Mouse (Mus musculus): Measurements from ENCODE around the gene Kremen1. TPM values are rescaled to one million over a fixed set of nuclear protein-coding genes. Genes with fewer than 3 reads are reported as not detected.

Kremen1 gene
- polyA plus RNA-seq, 1 experiment from 2014 or later = 9.1 TPM

DNA sequence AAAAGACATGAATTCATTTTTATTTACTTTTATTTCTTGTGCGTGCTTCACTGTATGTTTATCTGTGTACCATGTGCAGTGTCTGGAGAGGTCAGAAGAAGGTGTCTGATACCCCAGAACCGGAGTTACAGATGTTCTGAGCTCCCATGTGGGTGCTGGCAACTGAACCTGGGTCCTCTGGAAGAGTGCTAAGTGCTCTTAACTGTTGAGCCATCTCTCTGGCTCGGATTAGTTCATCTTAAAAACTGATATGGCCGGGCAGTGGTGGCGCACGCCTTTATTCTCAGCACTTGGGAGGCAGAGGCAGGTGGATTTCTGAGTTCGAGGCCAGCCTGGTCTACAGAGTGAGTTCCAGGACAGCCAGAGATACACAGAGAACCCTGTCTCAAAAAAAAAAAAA, 18.1 kb downstream of the Kremen1 start:
- 94% methylated on average over 7 of the region's 7 CpGs for WGBS
- H3K4me1 ChIP-seq (ENCODE audit: control insufficient read depth, insufficient read depth, low read length) = peaks cover 31% of the 10 kb centered on the region
- ATAC-seq = no peak

DNA sequence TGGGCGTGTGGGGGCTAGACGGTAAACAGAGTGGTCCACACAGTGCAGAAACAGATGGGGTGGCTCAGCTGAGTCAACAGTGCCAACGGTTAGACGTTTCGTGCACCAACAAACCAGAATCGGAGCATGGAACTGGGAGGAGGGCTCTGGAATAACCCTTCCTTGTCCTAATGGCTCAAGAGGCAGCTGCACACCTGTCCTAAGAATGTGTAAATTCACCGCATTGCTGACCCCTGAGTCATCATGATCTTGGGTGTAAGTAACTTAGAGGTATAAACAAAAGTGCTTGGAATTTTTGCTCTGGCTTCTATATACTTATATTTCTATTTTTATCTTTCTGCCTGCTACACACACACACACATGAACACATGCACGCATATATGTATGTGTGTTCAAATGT, 19.2 kb downstream of the Kremen1 start:
- Histone ChIP-seq H3K36me3 (ENCODE audit: control insufficient read depth, insufficient read depth, low read length) (peaks cover 2% of the 10 kb centered on the region; the same call in 1 of the 2 replicates), H3K9ac (ENCODE audit: low read depth, low read length) (no peak overlapping the region), H3K4me3 (ENCODE audit: low read length) (no peak overlapping the region), H3K4me1 (ENCODE audit: control insufficient read depth, insufficient read depth, low read length) (peaks cover 31% of the 10 kb centered on the region), H3K9me3 (ENCODE audit: control insufficient read depth, low read length) (no peaks in the 10 kb centered on the region), H3K27me3 (replicated peaks; ENCODE audit: control insufficient read depth, insufficient read depth, low read length) (no peaks in the 10 kb centered on the region), H3K4me2 (ENCODE audit: low read depth, low read length) (no peak overlapping the region), H3K27ac (ENCODE audit: low read length) (no peak overlapping the region)
- WGBS = 59% methylated on average over 8 of the region's 8 CpGs
- no peak for ATAC-seq

More for the DNA sequence above, 18.1 kb downstream of the Kremen1 start:
- Histone ChIP-seq H3K27ac (ENCODE audit: low read length) (no peak overlapping the region), H3K27me3 (replicated peaks; ENCODE audit: control insufficient read depth, insufficient read depth, low read length) (no peaks in the 10 kb centered on the region), H3K9ac (ENCODE audit: low read depth, low read length) (no peak overlapping the region), H3K4me3 (ENCODE audit: low read length) (no peak overlapping the region), H3K36me3 (ENCODE audit: control insufficient read depth, insufficient read depth, low read length) (no peaks in the 10 kb centered on the region), H3K9me3 (ENCODE audit: control insufficient read depth, low read length) (no peaks in the 10 kb centered on the region), H3K4me2 (ENCODE audit: low read depth, low read length) (no peak overlapping the region)

DNA sequence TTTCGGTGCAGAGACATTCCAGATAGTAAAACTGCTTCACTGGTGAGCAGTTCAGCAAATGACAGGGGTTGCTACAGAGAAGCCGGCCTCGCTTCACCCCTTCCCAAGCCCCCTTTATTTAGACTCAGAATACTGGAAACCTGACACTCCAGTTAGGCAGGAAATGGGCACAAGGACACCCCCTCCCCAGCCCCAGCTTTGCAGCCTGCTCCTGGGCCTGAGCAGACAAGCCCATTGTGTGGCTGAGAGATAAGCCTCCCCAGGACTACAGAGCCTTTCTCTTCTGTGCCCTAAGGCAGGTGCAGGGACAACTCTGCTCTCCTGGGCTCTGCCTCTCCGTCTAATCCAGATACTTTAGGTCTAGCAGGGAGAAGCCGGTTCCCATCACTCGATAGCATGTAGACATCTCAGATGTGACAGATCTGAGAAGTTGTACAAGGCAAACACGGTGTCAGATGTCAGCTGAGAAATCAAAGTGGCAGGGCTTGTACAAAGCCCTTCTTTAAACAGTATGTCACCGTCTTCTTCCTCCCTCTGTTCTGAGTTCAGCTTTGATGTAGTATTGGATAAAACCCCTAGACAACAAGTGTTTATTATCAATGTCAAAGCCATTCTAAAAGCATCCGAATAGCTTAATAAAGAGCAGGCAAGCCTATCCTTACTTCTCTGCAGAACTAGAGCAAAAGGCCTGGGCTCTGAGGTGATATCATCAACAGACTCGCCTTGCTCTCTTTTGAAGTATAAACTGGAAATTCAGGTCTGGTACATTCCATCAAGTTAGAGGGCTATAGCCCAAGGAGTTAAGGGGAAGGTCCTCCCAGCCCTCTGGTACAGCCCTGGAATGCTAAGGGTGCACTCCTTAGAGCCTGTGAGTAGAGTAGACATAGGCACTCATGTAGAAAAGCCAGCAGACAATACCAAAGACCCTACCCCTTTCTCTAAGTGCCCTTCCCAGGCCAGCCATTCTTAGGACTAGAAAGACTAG, 21.4 kb downstream of the Kremen1 start:
- Histone ChIP-seq H3K4me3 (ENCODE audit: low read length) (no peak overlapping the region), H3K27me3 (replicated peaks; ENCODE audit: control insufficient read depth, insufficient read depth, low read length) (no peaks in the 10 kb centered on the region), H3K27ac (ENCODE audit: low read length) (peak overlapping the region; percentile 16; the same call in 1 of the 2 replicates), H3K9me3 (ENCODE audit: control insufficient read depth, low read length) (no peaks in the 10 kb centered on the region), H3K36me3 (ENCODE audit: control insufficient read depth, insufficient read depth, low read length) (peaks cover 3% of the 10 kb centered on the region; the same call in 1 of the 2 replicates), H3K9ac (ENCODE audit: low read depth, low read length) (no peak overlapping the region), H3K4me2 (ENCODE audit: low read depth, low read length) (no peak overlapping the region), H3K4me1 (ENCODE audit: control insufficient read depth, insufficient read depth, low read length) (peaks cover 27% of the 10 kb centered on the region)
- ATAC-seq = peak; percentile 47
- whole genome bisulfite sequencing = 13% methylated on average over 10 of the region's 10 CpGs

DNA sequence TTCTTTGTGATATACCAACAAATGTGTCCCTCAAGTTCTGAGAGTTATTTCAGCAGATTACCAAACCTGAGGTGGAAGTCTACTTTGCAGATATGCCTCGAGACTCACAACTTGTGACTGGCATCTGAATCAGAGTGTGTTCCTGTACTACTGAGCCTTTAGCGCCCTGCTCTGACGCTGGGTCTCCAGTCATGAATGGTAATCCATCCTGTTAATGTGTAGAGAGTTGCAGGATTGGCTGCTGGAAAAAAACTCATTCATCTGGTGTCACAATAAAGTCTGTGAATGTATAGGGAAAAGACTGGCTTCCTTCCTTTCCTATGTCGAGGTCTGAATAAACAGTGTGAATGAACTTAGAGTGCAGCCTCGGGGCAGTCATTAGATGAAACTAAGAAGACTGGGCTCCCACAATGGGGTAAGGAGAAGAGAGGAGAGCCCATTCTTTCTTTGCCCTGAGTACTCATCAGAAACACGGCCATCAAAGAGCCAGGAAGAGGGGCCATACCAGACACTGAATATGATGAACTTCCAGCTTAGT, 41.4 kb downstream of the Kremen1 start:
- no peak overlapping the region for H3K4me3 ChIP-seq (ENCODE audit: low read length)
- 36% methylated on average over 6 of the region's 6 CpGs for WGBS
- H3K27ac ChIP-seq (ENCODE audit: low read length) = no peak overlapping the region
- H3K4me1 ChIP-seq (ENCODE audit: control insufficient read depth, insufficient read depth, low read length) = 0 out of 2 replicates have a peak, but pooled peaks cover 3% of the 10 kb centered on the region
- H3K9ac ChIP-seq (ENCODE audit: low read depth, low read length) = no peak overlapping the region
- H3K27me3 ChIP-seq (replicated peaks; ENCODE audit: control insufficient read depth, insufficient read depth, low read length) = no peaks in the 10 kb centered on the region
- no peak for ATAC-seq
- no peaks in the 10 kb centered on the region for H3K36me3 ChIP-seq (ENCODE audit: control insufficient read depth, insufficient read depth, low read length)
- H3K4me2 ChIP-seq (ENCODE audit: low read depth, low read length) = no peak overlapping the region
- H3K9me3 ChIP-seq (ENCODE audit: control insufficient read depth, low read length) = no peaks in the 10 kb centered on the region

DNA sequence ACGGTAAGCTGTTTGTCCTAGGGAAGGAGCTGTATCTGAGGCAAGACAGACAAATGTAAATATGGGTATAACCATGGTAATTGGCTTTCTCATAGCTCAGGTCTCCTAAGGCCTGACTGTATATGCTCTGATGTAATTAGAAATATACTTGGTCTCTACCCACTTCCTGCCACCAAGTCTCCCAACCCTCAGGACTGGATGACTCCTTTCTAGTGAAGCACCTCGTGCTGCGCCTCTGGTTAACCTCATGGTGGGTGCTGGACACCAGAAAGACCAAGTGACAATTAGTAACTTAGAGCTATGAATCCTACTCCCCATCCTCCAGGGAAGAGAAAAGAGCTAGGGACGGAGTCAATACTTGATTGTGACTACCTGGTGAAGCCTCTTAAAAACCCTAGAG, 42.0 kb downstream of the Kremen1 start:
- H3K27ac ChIP-seq (ENCODE audit: low read length) = no peak overlapping the region
- H3K27me3 ChIP-seq (replicated peaks; ENCODE audit: control insufficient read depth, insufficient read depth, low read length) = no peaks in the 10 kb centered on the region
- WGBS = 80% methylated on average over 4 of the region's 4 CpGs
- H3K36me3 ChIP-seq (ENCODE audit: control insufficient read depth, insufficient read depth, low read length) = no peaks in the 10 kb centered on the region
- H3K4me3 ChIP-seq (ENCODE audit: low read length) = no peak overlapping the region
- no peak overlapping the region for H3K9ac ChIP-seq (ENCODE audit: low read depth, low read length)
- no peak overlapping the region for H3K4me2 ChIP-seq (ENCODE audit: low read depth, low read length)
- H3K9me3 ChIP-seq (ENCODE audit: control insufficient read depth, low read length) = no peaks in the 10 kb centered on the region
- ATAC-seq = no peak
- H3K4me1 ChIP-seq (ENCODE audit: control insufficient read depth, insufficient read depth, low read length) = 0 out of 2 replicates have a peak, but pooled peaks cover 3% of the 10 kb centered on the region

DNA sequence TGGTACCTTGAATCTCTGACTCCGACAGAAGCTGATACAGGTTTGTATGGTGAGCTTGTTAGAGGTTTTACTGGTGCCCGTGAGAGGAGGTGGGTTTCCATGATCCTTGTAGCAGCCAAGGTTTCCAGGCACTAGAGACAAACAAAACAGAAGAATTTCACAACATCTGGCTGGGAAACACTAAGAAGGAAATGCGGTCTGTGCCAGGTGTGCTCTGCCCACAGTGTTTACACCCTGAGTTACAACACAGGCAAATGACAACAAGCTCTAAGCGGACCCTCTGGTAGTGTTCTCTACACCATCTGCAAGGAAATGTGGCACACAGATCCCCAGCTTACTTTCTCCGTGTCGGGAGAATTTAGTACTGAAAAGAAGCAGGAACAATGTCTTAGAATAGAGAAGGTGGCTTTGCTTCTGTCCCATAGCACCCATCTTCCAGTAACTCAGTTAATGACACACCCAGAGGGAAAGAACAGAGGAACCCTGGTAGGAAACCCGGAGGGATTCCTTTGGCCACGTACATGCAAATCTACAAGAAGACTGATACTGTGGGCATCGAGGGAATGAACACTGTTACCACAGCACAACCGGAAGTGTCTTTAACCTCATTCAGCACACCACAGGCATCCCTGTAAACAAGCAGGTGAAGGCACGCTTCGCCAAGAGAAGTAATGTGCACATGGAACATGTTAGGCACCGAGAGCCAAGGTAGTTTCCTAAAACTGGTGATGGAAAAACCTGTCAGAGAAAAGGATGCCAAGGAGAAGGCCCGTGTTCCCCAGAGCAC, 45.8 kb downstream of the Kremen1 start:
- 83% methylated on average over 14 of the region's 14 CpGs for WGBS
- Histone ChIP-seq H3K4me1 (ENCODE audit: control insufficient read depth, insufficient read depth, low read length) (0 out of 2 replicates have a peak, but pooled peaks cover 3% of the 10 kb centered on the region), H3K27ac (ENCODE audit: low read length) (no peak overlapping the region), H3K36me3 (ENCODE audit: control insufficient read depth, insufficient read depth, low read length) (no peaks in the 10 kb centered on the region), H3K4me2 (ENCODE audit: low read depth, low read length) (no peak overlapping the region), H3K9me3 (ENCODE audit: control insufficient read depth, low read length) (no peaks in the 10 kb centered on the region), H3K4me3 (ENCODE audit: low read length) (no peak overlapping the region), H3K27me3 (replicated peaks; ENCODE audit: control insufficient read depth, insufficient read depth, low read length) (no peaks in the 10 kb centered on the region), H3K9ac (ENCODE audit: low read depth, low read length) (no peak overlapping the region)
- no peak for ATAC-seq

DNA sequence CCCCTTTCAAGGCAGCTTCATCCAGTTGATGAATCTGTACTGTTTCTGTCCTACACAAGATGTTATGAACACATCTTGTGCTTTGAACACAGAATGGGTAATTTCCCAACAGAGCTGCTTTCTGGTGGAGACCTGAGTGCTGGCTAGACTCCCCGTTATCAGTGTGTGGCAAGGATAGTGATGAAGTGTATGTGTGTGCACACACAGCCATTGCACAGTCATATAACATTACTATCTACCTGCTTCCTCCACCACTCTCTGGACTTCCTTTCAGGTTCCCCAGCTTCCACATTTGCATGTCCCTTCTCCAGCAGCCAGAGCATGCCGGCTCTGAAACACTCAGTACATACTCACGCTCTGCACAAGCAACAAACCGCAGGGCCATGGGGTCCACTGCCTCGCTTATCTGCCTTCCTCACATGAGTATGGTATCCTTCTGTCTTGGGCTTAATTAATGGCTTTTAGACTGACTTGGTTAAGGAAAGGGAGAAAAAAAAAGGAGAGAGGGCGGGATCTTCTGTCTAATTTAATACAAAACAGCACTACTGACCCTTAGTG, 46.8 kb downstream of the Kremen1 start:
- ATAC-seq = no peak
- Histone ChIP-seq H3K4me3 (ENCODE audit: low read length) (no peak overlapping the region), H3K4me2 (ENCODE audit: low read depth, low read length) (no peak overlapping the region), H3K4me1 (ENCODE audit: control insufficient read depth, insufficient read depth, low read length) (no peaks in the 10 kb centered on the region), H3K9ac (ENCODE audit: low read depth, low read length) (no peak overlapping the region), H3K27ac (ENCODE audit: low read length) (no peak overlapping the region), H3K27me3 (replicated peaks; ENCODE audit: control insufficient read depth, insufficient read depth, low read length) (no peaks in the 10 kb centered on the region), H3K36me3 (ENCODE audit: control insufficient read depth, insufficient read depth, low read length) (no peaks in the 10 kb centered on the region), H3K9me3 (ENCODE audit: control insufficient read depth, low read length) (no peaks in the 10 kb centered on the region)
- 82% methylated on average over 6 of the region's 6 CpGs for WGBS

DNA sequence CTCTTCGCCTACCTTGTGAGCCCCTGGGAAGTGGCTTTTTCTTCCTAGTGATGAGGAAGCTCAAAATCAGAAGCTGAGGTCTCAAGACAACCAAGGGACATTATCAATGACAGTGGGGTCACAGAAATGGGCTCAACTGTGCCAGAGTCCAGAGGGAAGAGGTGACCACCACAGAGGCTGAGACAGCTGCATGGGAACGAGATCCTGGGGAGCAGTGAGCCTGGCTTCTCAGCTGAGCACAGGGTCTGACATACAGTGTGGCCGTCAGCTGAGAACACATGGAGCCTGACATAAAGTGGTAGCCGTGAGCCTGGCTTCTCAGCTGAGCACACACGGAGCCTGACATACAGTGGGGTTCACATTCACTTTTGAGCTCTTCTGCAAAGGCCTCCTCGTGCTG, 58.3 kb downstream of the Kremen1 start:
- H3K27me3 ChIP-seq (replicated peaks; ENCODE audit: control insufficient read depth, insufficient read depth, low read length) = no peaks in the 10 kb centered on the region
- no peak overlapping the region for H3K27ac ChIP-seq (ENCODE audit: low read length)
- no peaks in the 10 kb centered on the region for H3K9me3 ChIP-seq (ENCODE audit: control insufficient read depth, low read length)
- no peak overlapping the region for H3K9ac ChIP-seq (ENCODE audit: low read depth, low read length)
- H3K36me3 ChIP-seq (ENCODE audit: control insufficient read depth, insufficient read depth, low read length) = no peaks in the 10 kb centered on the region; the same call in none of the 2 replicates
- no peaks in the 10 kb centered on the region for H3K4me1 ChIP-seq (ENCODE audit: control insufficient read depth, insufficient read depth, low read length)
- H3K4me2 ChIP-seq (ENCODE audit: low read depth, low read length) = no peak overlapping the region
- no peak overlapping the region for H3K4me3 ChIP-seq (ENCODE audit: low read length)
- WGBS = 92% methylated on average over 6 of the region's 6 CpGs
- no peak for ATAC-seq

All from intestine, embryonic 16.5 days (tissue).